Mouse (Mus musculus) intestine, embryonic 14.5 days (tissue): ENCODE results near the gene Rps5. TPM values are rescaled to one million over a fixed set of nuclear protein-coding genes. Genes with fewer than 3 reads are reported as not detected.

Source experiments
- ATAC-seq: fragments of 200-750 bp; cut with Nextera tagmentation; replicated peaks from 2 replicates; pipeline ENCODE4 v1.8.0; 2017; ENCODE audit warnings: low read depth, moderate number of reproducible peaks, moderate TSS enrichment, moderate library complexity; ENCODE audit not compliant: low FRiP score, low TSS enrichment
- DNase-seq: peaks from one replicate; pipeline ENCODE4 v3.0.0-alpha.2; 2018; ENCODE audit warnings: low spot score
- H3K27ac ChIP-seq: fragments of 300-500 bp; sonication (generic); 2 replicates; pipeline ENCODE4 v1.5.1; 2014; ENCODE audit warnings: low read depth, mild to moderate bottlenecking, control low read depth
- H3K27me3 ChIP-seq: fragments of 300-500 bp; sonication (generic); replicated peaks from 2 replicates; pipeline ENCODE4 v1.6.1; 2014; ENCODE audit warnings: low read length, control low read depth; ENCODE audit not compliant: control insufficient read depth, insufficient read depth
- H3K36me3 ChIP-seq: fragments of 300-500 bp; sonication (generic); 2 replicates; pipeline ENCODE4 v1.6.1; 2014; ENCODE audit warnings: low read length, control low read depth; ENCODE audit not compliant: control insufficient read depth, insufficient read depth
- H3K4me1 ChIP-seq: fragments of 300-500 bp; sonication (generic); replicated peaks from 2 replicates; pipeline ENCODE4 v1.6.1; 2014; ENCODE audit warnings: low read length, control low read depth, mixed read lengths; ENCODE audit not compliant: control insufficient read depth, insufficient read depth
- H3K4me2 ChIP-seq: fragments of 300-500 bp; sonication (generic); 2 replicates; pipeline ENCODE4 v1.6.1; 2014; ENCODE audit warnings: low read length
- H3K4me3 ChIP-seq: fragments of 300-500 bp; sonication (generic); 2 replicates; pipeline ENCODE4 v1.5.1; 2014; ENCODE audit warnings: low read depth, low read length, control low read depth, mixed read lengths
- H3K9ac ChIP-seq: fragments of 300-500 bp; sonication (generic); 2 replicates; pipeline ENCODE4 v1.6.1; 2014; ENCODE audit warnings: mild to moderate bottlenecking, low read length
- H3K9me3 ChIP-seq: fragments of 300-500 bp; sonication (generic); 2 replicates; pipeline ENCODE4 v1.6.1; 2016; ENCODE audit warnings: low read length, control low read depth; ENCODE audit not compliant: control insufficient read depth
- WGBS: fragments of 180-500 bp; shearing (Covaris S2); extraction: QIAGEN DNeasy Blood & Tissue Kit; methylation state at CpG from one replicate; pipeline ENCODE4 v1.1.7; 2014; 5-methylcytosine and 5-hydroxymethylcytosine counted together
- polyA plus RNA-seq: library from polyadenylated mRNA; unstranded; fragments of >200 nt; fragmentation: Nextera tagmentation; extraction: Ambion mirVana; gene quantifications from 2 replicates; pipeline ENCODE4 v1.2.1, GENCODE M21; 2014

Rps5 gene
- polyA plus RNA-seq, 1 experiment from 2014 or later = 1,578 TPM

DNA sequence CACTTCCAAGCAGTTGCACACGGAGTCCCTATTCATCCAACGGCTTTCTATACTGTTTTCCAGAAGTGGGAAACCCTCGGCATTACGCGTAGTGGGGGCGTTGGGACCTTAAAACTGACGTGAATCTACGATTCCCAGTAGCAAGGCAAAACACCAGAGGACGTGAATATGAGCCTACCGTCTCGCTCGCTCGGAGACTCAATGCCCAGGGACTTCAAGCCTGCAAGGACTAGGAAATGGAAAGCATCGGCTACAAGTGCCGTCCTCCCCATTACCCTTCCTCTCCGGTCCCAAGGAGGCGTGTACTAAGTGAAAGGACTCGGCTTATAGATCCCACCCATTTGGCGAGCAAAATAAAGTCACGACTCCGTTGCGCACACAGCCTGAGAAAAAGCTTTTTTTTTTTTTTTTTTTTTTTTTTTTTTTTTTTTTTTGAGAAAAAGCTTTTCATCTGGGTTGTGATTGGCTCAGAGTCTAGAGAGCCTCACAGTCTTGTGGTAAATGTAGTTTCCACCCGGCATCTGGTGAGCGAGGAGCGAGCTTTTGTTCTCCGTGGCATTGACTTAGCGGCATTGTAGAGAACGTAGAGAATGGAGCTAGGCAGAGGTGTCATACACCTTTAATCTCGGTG is 39.5 kb downstream of the Rps5 start:
- Histone ChIP-seq H3K9ac (peak overlapping the region; percentile 64), H3K36me3 (no peaks in the 10 kb centered on the region), H3K27me3 (no peaks in the 10 kb centered on the region), H3K9me3 (no peaks in the 10 kb centered on the region), H3K4me1 (peaks cover 5% of the 10 kb centered on the region), H3K27ac (peak overlapping the region; percentile 76), H3K4me2 (peak overlapping the region; percentile 48), H3K4me3 (peak overlapping the region; percentile 39)
- DNase-seq (peak; percentile 86), ATAC-seq (peak; percentile 51; the same call in 1 of the 2 replicates)
- 6% methylated on average over 29 of the region's 29 CpGs for WGBS

DNA sequence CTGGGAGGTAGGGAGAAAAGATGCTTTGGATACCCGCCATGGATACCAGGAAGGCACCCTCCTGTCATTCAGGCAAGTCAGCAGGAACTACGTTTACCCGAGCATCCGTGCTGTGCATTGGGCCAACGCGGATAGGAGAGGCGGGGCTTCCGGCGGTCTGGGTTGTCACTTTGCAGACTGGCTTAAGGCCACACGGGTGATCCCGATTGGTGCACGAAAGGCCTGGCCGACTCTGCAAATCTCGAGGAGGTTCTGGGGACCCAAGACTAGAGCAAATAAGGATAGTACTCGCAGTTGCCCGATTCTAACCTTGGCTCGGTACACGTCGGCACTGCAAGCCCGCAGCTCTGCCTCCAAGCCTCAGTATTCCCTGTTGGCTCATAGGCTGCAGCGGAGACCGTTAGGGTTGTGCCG is 43.6 kb downstream of the Rps5 start, which contains the start of gene Zfp324:
Gene Zfp324, plus strand, starts transcription at position 161 of the 414 bp plus-strand sequence.
- peak within 1 kb of the TSS; percentile 85 for H3K27ac ChIP-seq
- ATAC-seq = peak; percentile 92
- H3K9ac ChIP-seq = peak within 1 kb of the TSS; percentile 89
- H3K27me3 ChIP-seq = no peaks in the 10 kb centered on the region
- under 1% methylated on average over 23 of the region's 23 CpGs for WGBS
- peak within 1 kb of the TSS; percentile 89 for H3K4me3 ChIP-seq
- no peaks in the 10 kb centered on the region for H3K9me3 ChIP-seq
- peaks cover 14% of the 10 kb centered on the region for H3K4me1 ChIP-seq
- H3K4me2 ChIP-seq = peak within 1 kb of the TSS; percentile 86
- DNase-seq = no peak
- H3K36me3 ChIP-seq = peaks cover 22% of the 10 kb centered on the region

DNA sequence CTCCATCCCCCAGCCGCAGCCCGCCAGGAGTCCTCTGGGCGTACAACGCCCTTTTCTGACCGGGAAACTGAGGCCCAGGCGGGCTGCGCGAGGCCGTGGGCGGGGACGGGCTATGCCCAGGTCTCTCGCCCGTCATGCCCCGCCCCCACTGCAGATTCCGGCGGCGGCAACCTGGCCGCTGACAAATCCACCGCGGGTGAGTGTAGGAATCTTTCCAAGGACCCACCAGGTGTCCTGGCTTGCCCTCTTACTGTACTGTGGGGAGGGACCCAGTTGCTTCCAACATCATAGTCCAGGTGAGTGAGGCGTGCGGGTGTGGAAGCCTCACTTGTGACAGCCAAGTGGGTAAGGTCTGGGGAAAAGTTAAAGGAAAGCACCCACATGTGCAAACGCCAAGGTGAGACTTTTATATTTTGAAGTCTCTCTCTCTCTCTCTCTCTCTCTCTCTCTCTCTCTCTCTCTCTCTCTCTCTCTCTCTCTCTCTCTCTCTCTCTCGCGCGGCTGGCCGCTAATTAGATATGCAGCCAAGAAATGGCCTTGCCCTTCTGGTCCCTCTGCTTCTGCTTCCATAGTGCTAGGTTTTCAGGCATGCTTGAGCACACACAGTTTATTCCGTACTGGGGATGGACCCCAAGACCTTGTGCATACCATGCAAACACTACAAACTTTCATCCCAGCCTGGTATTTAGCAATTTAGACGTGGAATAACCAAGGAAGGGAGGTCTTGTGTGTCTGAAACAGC is 44.2 kb downstream of the Rps5 start:
- no peaks in the 10 kb centered on the region for H3K27me3 ChIP-seq
- under 1% methylated on average over 25 of the region's 29 CpGs for WGBS
- ATAC-seq = peak; percentile 80
- peaks cover 14% of the 10 kb centered on the region for H3K4me1 ChIP-seq
- H3K9ac ChIP-seq = peak overlapping the region; percentile 89
- H3K27ac ChIP-seq = peak overlapping the region; percentile 85
- H3K4me3 ChIP-seq = peak overlapping the region; percentile 89
- peak; percentile 81 for DNase-seq
- peak overlapping the region; percentile 86 for H3K4me2 ChIP-seq
- peaks cover 27% of the 10 kb centered on the region for H3K36me3 ChIP-seq
- H3K9me3 ChIP-seq = no peaks in the 10 kb centered on the region

DNA sequence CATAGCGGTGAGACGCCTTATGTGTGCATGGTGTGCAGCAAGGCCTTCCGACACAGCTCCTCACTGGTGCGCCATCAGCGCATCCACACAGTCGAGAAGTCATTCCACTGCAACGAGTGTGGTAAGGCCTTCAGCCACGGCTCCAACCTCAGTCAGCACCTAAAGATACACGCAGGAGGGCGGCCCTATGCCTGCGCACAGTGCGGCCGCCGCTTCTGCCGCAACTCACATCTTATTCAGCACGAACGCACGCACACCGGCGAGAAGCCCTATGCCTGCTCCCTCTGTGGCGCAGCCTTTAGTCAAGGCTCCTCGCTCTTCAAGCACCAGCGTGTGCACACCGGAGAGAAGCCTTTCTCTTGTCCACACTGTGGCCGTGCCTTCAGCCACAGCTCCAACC is 48.8 kb downstream of the Rps5 start:
- H3K4me2 ChIP-seq = no peak overlapping the region
- H3K27ac ChIP-seq = no peak overlapping the region
- H3K4me3 ChIP-seq = no peak overlapping the region
- H3K27me3 ChIP-seq = no peaks in the 10 kb centered on the region
- peaks cover 9% of the 10 kb centered on the region for H3K4me1 ChIP-seq
- no peaks in the 10 kb centered on the region for H3K9me3 ChIP-seq
- WGBS = 95% methylated on average over 25 of the region's 25 CpGs
- peaks cover 40% of the 10 kb centered on the region for H3K36me3 ChIP-seq
- ATAC-seq = no peak
- H3K9ac ChIP-seq = no peak overlapping the region
- no peak for DNase-seq

Other genes with a start within 250 kb of the Rps5 start
- gene Vmn2r55, start 237.3 kb upstream of the Rps5 start, polyA plus RNA-seq = not detected in 2 replicates
- gene Vmn2r56, start 187.3 kb upstream of the Rps5 start, polyA plus RNA-seq = not detected in 2 replicates
- 7.6 and 8.4 TPM in 2 replicates for gene Zscan18, start 118.7 kb upstream of the Rps5 start, polyA plus RNA-seq
- 15.1 and 16.2 TPM in 2 replicates for gene Zfp329, start 103.4 kb upstream of the Rps5 start, polyA plus RNA-seq
- 28.7 and 29.5 TPM in 2 replicates for gene Zfp110, start 87.5 kb upstream of the Rps5 start, polyA plus RNA-seq
- 4.4 and 4.8 TPM in 2 replicates for gene Zfp128, start 41.1 kb upstream of the Rps5 start, polyA plus RNA-seq
- gene Zscan22, start 24.5 kb upstream of the Rps5 start, polyA plus RNA-seq = 17.4 and 21.6 TPM in 2 replicates
- gene Rnf225, start 5.1 kb downstream of the Rps5 start, polyA plus RNA-seq = 0.45 and 0.63 TPM in 2 replicates
- gene Zfp324, start 43.5 kb downstream of the Rps5 start, polyA plus RNA-seq = 7.4 and 8.3 TPM in 2 replicates
- gene Zfp446, start 55.6 kb downstream of the Rps5 start, polyA plus RNA-seq = 5.4 and 6.5 TPM in 2 replicates
- 0.38 TPM in 1 of 2 replicates, not detected in the other for gene Slc27a5, start 75.9 kb downstream of the Rps5 start, polyA plus RNA-seq
- 390 and 414 TPM in 2 replicates for gene Trim28, start 76.8 kb downstream of the Rps5 start, polyA plus RNA-seq
- gene Zbtb45, start 87.7 kb downstream of the Rps5 start, polyA plus RNA-seq = 23.7 and 26.9 TPM in 2 replicates
- gene Chmp2a, start 112.5 kb downstream of the Rps5 start, polyA plus RNA-seq = 157 and 161 TPM in 2 replicates
- gene Ube2m, start 116.0 kb downstream of the Rps5 start, polyA plus RNA-seq = 72.7 and 124 TPM in 2 replicates
- 2.5 and 2.7 TPM in 2 replicates for gene Mzf1, start 132.5 kb downstream of the Rps5 start, polyA plus RNA-seq
- gene Vmn1r85, start 172.9 kb downstream of the Rps5 start, polyA plus RNA-seq = not detected in 2 replicates
- gene Vmn1r86, start 197.6 kb downstream of the Rps5 start, polyA plus RNA-seq = not detected in 2 replicates
- gene Vmn1r87, start 217.9 kb downstream of the Rps5 start, polyA plus RNA-seq = not detected in 2 replicates
- 0.03 TPM in 1 of 2 replicates, not detected in the other for gene Vmn1r88, start 237.3 kb downstream of the Rps5 start, polyA plus RNA-seq